Mouse (Mus musculus) embryonic facial prominence, embryonic 14.5 days (tissue): ENCODE measurements around the gene Rif1. TPM values are rescaled to one million over a fixed set of nuclear protein-coding genes. Genes with fewer than 3 reads are reported as not detected.

Experiments
- ATAC-seq: fragments of 200-750 bp; cut with Nextera tagmentation; 2 replicates; pipeline ENCODE4 v1.8.0; 2017; ENCODE audit warnings: low read depth, moderate number of reproducible peaks, moderate TSS enrichment
- DNase-seq: peaks from one replicate; pipeline ENCODE4 v3.0.0-alpha.2; 2015; ENCODE audit warnings: low spot score
- H3K27ac ChIP-seq: fragments of 300-500 bp; sonication (generic); replicated peaks from 2 replicates; pipeline ENCODE4 v1.5.1; 2014; ENCODE audit warnings: low read depth, mild to moderate bottlenecking, low read length, moderate library complexity
- H3K27me3 ChIP-seq: fragments of 300-500 bp; sonication (generic); replicated peaks from 2 replicates; pipeline ENCODE4 v1.6.1; 2014; ENCODE audit warnings: low read length; ENCODE audit not compliant: control insufficient read depth, insufficient read depth
- H3K36me3 ChIP-seq: fragments of 300-500 bp; sonication (generic); 2 replicates; pipeline ENCODE4 v1.6.1; 2014; ENCODE audit warnings: low read length, mixed read lengths; ENCODE audit not compliant: control insufficient read depth, insufficient read depth
- H3K4me1 ChIP-seq: fragments of 300-500 bp; sonication (generic); 2 replicates; pipeline ENCODE4 v1.6.1; 2014; ENCODE audit warnings: antibody characterized with exemption, low read length; ENCODE audit not compliant: control insufficient read depth, insufficient read depth
- H3K4me2 ChIP-seq: fragments of 300-500 bp; sonication (generic); 2 replicates; pipeline ENCODE4 v1.6.1; 2014; ENCODE audit warnings: low read depth, mild to moderate bottlenecking, low read length, moderate library complexity, mixed read lengths
- H3K4me3 ChIP-seq: fragments of 300-500 bp; sonication (generic); 2 replicates; pipeline ENCODE4 v1.5.1; 2014; ENCODE audit warnings: low read depth, mild to moderate bottlenecking, low read length
- H3K9ac ChIP-seq: fragments of 300-500 bp; sonication (generic); 2 replicates; pipeline ENCODE4 v1.6.1; 2014; ENCODE audit warnings: low read depth, mild to moderate bottlenecking, low read length, moderate library complexity, mixed read lengths
- H3K9me3 ChIP-seq: fragments of 300-500 bp; sonication (generic); 2 replicates; pipeline ENCODE4 v1.6.1; 2016; ENCODE audit warnings: low read length; ENCODE audit not compliant: control insufficient read depth
- WGBS: fragments of 180-500 bp; shearing (Covaris S2); extraction: QIAGEN DNeasy Blood & Tissue Kit; methylation state at CpG from one replicate; pipeline ENCODE4 v1.1.7; 2014; 5-methylcytosine and 5-hydroxymethylcytosine counted together
- polyA plus RNA-seq: library from polyadenylated mRNA; unstranded; fragments of >200 nt; fragmentation: Nextera tagmentation; extraction: Ambion mirVana; gene quantifications from 2 replicates; pipeline ENCODE4 v1.2.1, GENCODE M21; 2014

Rif1 gene
- polyA plus RNA-seq, 1 experiment from 2014 or later, result 35.7 TPM

GRCm38 (mm10) chr2:52038558-52038957 lies 34.1 kb upstream of the Rif1 start:
- ATAC-seq, result no peak
- Histone ChIP-seq H3K9me3 (no peaks in the 10 kb centered on the region), H3K4me3 (peak overlapping the region; percentile 52), H3K27me3 (no peaks in the 10 kb centered on the region), H3K4me1 (peaks cover 3% of the 10 kb centered on the region), H3K4me2 (peak overlapping the region; percentile 60), H3K9ac (peak overlapping the region; percentile 62), H3K27ac (peak overlapping the region; percentile 82), H3K36me3 (peaks cover under 1% of the 10 kb centered on the region; the same call in 1 of the 2 replicates)
- WGBS, result 23% methylated on average over 5 of the region's 5 CpGs
- DNase-seq, result no peak

DNA sequence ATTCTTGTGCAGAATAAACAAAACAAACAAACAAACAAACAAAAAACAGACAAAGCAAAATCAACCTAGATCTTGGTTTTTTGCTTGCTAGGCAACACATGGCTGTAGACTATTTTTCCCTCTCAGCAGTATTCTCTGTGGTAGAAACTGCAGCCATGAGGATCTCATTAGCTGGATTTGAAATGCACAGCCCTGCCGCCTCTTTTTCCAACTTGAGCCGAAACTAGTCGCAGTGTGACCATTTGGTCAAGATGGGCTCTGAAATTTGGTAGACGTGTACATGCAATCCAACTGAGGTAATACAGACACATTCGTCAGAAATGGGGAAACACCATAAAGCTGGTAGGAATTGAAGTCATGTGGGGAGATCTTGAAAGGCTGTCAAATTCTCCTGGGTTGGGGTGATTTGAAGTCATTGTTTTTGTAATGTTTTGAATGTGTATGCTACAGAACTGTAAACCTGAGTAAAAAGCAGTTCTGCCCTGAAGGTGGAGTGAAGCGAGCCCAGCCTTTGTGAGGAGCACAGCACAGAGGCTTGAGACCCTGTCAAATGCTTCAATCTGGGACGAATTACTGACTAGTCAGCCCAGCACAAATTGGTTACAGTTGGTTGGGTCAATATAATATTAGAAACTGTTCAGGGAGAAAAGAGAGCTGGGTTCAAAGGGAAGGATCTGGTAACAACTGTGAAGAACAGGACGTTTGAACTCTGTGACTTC lies 33.4 kb upstream of the Rif1 start:
- Histone ChIP-seq H3K27me3 (no peaks in the 10 kb centered on the region), H3K4me3 (peak overlapping the region; percentile 52), H3K4me2 (peak overlapping the region; percentile 60), H3K36me3 (peaks cover 7% of the 10 kb centered on the region), H3K27ac (peak overlapping the region; percentile 82), H3K9me3 (no peaks in the 10 kb centered on the region), H3K9ac (peak overlapping the region; percentile 62), H3K4me1 (peaks cover 3% of the 10 kb centered on the region)
- WGBS, result 23% methylated on average over 8 of the region's 8 CpGs
- peak; percentile 71 for DNase-seq
- no peak for ATAC-seq

DNA sequence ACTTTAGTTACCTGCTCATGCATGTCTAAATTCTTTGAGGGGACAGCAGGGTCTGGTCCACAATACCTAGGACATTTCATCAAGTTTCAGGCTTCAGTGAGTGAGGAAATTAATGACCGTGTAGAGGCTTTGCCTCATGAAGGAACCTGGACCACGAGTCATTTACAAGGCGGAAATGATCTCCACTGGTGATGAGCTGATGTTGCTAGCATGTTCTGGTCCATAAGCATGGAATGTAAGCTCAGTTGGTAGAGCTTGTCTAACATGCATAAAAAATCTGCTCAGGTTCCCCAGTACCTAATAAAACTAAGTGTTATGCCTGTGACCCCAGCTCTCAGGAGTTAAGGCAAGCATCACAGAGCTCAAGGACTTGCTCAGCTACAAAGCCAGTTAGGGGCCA lies 30.5 kb upstream of the Rif1 start:
- no peak overlapping the region for H3K4me3 ChIP-seq
- no peaks in the 10 kb centered on the region for H3K27me3 ChIP-seq
- H3K9ac ChIP-seq, result no peak overlapping the region
- no peak overlapping the region for H3K4me2 ChIP-seq
- peaks cover 3% of the 10 kb centered on the region for H3K4me1 ChIP-seq
- peaks cover 24% of the 10 kb centered on the region for H3K36me3 ChIP-seq
- 71% methylated on average over 3 of the region's 3 CpGs for WGBS
- DNase-seq (no peak), ATAC-seq (no peak)
- no peak overlapping the region for H3K27ac ChIP-seq
- H3K9me3 ChIP-seq, result no peaks in the 10 kb centered on the region

GRCm38 (mm10) chr2:52042714-52043113 lies 29.9 kb upstream of the Rif1 start:
- Histone ChIP-seq H3K36me3 (peaks cover 30% of the 10 kb centered on the region), H3K27ac (no peak overlapping the region; the same call in 1 of the 2 replicates), H3K4me2 (no peak overlapping the region), H3K27me3 (no peaks in the 10 kb centered on the region), H3K9ac (no peak overlapping the region), H3K9me3 (no peaks in the 10 kb centered on the region), H3K4me1 (peaks cover 3% of the 10 kb centered on the region; the same call in 1 of the 2 replicates), H3K4me3 (no peak overlapping the region)
- ATAC-seq (no peak), DNase-seq (no peak)
- 75% methylated on average over 5 of the region's 5 CpGs for WGBS

DNA sequence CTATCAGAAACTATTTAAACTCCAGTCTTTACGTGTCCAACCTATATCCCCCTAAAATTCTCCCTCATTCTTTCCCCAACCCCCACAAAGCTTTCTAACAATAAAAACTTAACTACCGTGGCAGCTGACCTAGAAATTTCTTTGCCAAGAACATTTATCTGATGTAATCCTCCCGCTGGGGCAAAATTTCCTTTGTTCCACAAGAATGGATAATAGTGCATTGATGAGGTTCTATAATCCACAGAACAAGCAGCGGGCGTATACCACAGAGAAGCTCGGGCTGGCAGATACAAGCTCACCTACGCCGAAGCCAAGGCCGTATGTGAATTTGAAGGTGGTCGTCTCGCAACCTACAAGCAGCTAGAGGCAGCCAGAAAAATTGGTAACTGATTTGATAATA lies 29.1 kb upstream of the Rif1 start:
- Histone ChIP-seq H3K27ac (no peak overlapping the region), H3K36me3 (peaks cover 37% of the 10 kb centered on the region), H3K9ac (no peak overlapping the region), H3K9me3 (no peaks in the 10 kb centered on the region), H3K27me3 (no peaks in the 10 kb centered on the region), H3K4me3 (no peak overlapping the region), H3K4me1 (peaks cover 2% of the 10 kb centered on the region; the same call in 1 of the 2 replicates), H3K4me2 (no peak overlapping the region)
- ATAC-seq (no peak), DNase-seq (peak; percentile 43)
- WGBS, result 77% methylated on average over 11 of the region's 11 CpGs

GRCm38 (mm10) chr2:52046032-52046431 lies 26.6 kb upstream of the Rif1 start:
- no peaks in the 10 kb centered on the region for H3K9me3 ChIP-seq
- no peak overlapping the region for H3K9ac ChIP-seq
- no peaks in the 10 kb centered on the region for H3K4me1 ChIP-seq
- ATAC-seq (no peak), DNase-seq (no peak)
- no peak overlapping the region for H3K4me2 ChIP-seq
- WGBS, result 85% methylated on average over 5 of the region's 5 CpGs
- no peak overlapping the region for H3K27ac ChIP-seq
- no peak overlapping the region for H3K4me3 ChIP-seq
- peaks cover 57% of the 10 kb centered on the region for H3K36me3 ChIP-seq
- H3K27me3 ChIP-seq, result no peaks in the 10 kb centered on the region

GRCm38 (mm10) chr2:52050823-52051222 lies 21.8 kb upstream of the Rif1 start:
- Histone ChIP-seq H3K4me2 (no peak overlapping the region), H3K4me1 (no peaks in the 10 kb centered on the region), H3K4me3 (no peak overlapping the region), H3K9ac (no peak overlapping the region), H3K9me3 (no peaks in the 10 kb centered on the region), H3K27me3 (no peaks in the 10 kb centered on the region), H3K36me3 (peaks cover 78% of the 10 kb centered on the region), H3K27ac (no peak overlapping the region)
- WGBS, result 94% methylated on average over 11 of the region's 11 CpGs
- ATAC-seq (no peak), DNase-seq (no peak)

GRCm38 (mm10) chr2:52052335-52052734 lies 20.3 kb upstream of the Rif1 start:
- no peak for DNase-seq
- ATAC-seq, result no peak
- no peak overlapping the region for H3K4me3 ChIP-seq
- H3K4me2 ChIP-seq, result no peak overlapping the region
- no peaks in the 10 kb centered on the region for H3K9me3 ChIP-seq
- peaks cover 66% of the 10 kb centered on the region for H3K36me3 ChIP-seq
- H3K27ac ChIP-seq, result no peak overlapping the region
- no peaks in the 10 kb centered on the region for H3K27me3 ChIP-seq
- no peaks in the 10 kb centered on the region for H3K4me1 ChIP-seq
- 82% methylated on average over 4 of the region's 4 CpGs for WGBS
- H3K9ac ChIP-seq, result no peak overlapping the region

- no peaks in the 10 kb centered on the region for H3K4me1 ChIP-seq
- no peaks in the 10 kb centered on the region for H3K27me3 ChIP-seq
- no peak overlapping the region for H3K4me3 ChIP-seq
- peaks cover 55% of the 10 kb centered on the region for H3K36me3 ChIP-seq
- DNase-seq, result no peak
- no peak overlapping the region for H3K9ac ChIP-seq
- H3K4me2 ChIP-seq, result no peak overlapping the region
- H3K27ac ChIP-seq, result no peak overlapping the region
- ATAC-seq, result no peak
- WGBS, result 61% methylated on average over 5 of the region's 5 CpGs
- H3K9me3 ChIP-seq, result no peaks in the 10 kb centered on the region
These were observed 19.1 kb upstream of the Rif1 start for GRCm38 (mm10) chr2:52053502-52053901.
